Mouse (Mus musculus): ENCODE data around the gene Fam136a.
"Not testable (repeated sequence)": the region's sequence is repeated elsewhere in the genome, so short reads cannot be mapped to it uniquely, and the experiment has no call there.

Fam136a gene

GRCm38 (mm10) chr6:86366853-86367249, 1.4 kb downstream of the Fam136a start:
- DNase-seq (ENCODE audit: low spot score), result no peak

- no peak for DNase-seq (ENCODE audit: low spot score)
These were observed 3.0 kb downstream of the Fam136a start for GRCm38 (mm10) chr6:86368479-86368878.

GRCm38 (mm10) chr6:86370093-86370713, 4.8 kb downstream of the Fam136a start:
- DNase-seq (ENCODE audit: low spot score), result no peak

GRCm38 (mm10) chr6:86370764-86371339, 5.4 kb downstream of the Fam136a start, which contains the start of gene Snrpg:
Gene Snrpg (plus strand): TSS chr6:86371304.
- no peak for DNase-seq (ENCODE audit: low spot score)

- peak; percentile 94 for DNase-seq (ENCODE audit: low spot score)
These were observed 6.0 kb downstream of the Fam136a start for GRCm38 (mm10) chr6:86371340-86371911.

GRCm38 (mm10) chr6:86371950-86372516, 6.6 kb downstream of the Fam136a start:
- DNase-seq (ENCODE audit: low spot score), result no peak

- DNase-seq (ENCODE audit: low spot score), result no peak
These were observed 8.1 kb downstream of the Fam136a start for GRCm38 (mm10) chr6:86373556-86373955.

GRCm38 (mm10) chr6:86378341-86378740, 12.9 kb downstream of the Fam136a start:
- no peak for DNase-seq (ENCODE audit: low spot score)

GRCm38 (mm10) chr6:86380112-86380511, 14.7 kb downstream of the Fam136a start:
- not testable (repeated sequence) for DNase-seq (ENCODE audit: low spot score)

GRCm38 (mm10) chr6:86382551-86382950, 17.1 kb downstream of the Fam136a start:
- DNase-seq (ENCODE audit: low spot score), result no peak

- no peak for DNase-seq (ENCODE audit: low spot score)
These were observed 17.9 kb downstream of the Fam136a start for GRCm38 (mm10) chr6:86383370-86383769.

GRCm38 (mm10) chr6:86384692-86385091, 19.2 kb downstream of the Fam136a start:
- DNase-seq (ENCODE audit: low spot score), result no peak

- DNase-seq (ENCODE audit: low spot score), result no peak
These were observed 20.1 kb downstream of the Fam136a start for GRCm38 (mm10) chr6:86385362-86386104.

GRCm38 (mm10) chr6:86387313-86387712, 21.9 kb downstream of the Fam136a start:
- no peak for DNase-seq (ENCODE audit: low spot score)

- DNase-seq (ENCODE audit: low spot score), result no peak
These were observed 23.0 kb downstream of the Fam136a start for GRCm38 (mm10) chr6:86388461-86388860.

GRCm38 (mm10) chr6:86391326-86391725, 25.9 kb downstream of the Fam136a start:
- DNase-seq (ENCODE audit: low spot score), result no peak

GRCm38 (mm10) chr6:86393187-86393586, 27.7 kb downstream of the Fam136a start:
- DNase-seq (ENCODE audit: low spot score), result no peak

GRCm38 (mm10) chr6:86394078-86394720, 28.8 kb downstream of the Fam136a start:
- DNase-seq (ENCODE audit: low spot score), result no peak

GRCm38 (mm10) chr6:86395021-86395420, 29.6 kb downstream of the Fam136a start:
- DNase-seq (ENCODE audit: low spot score), result no peak

- DNase-seq (ENCODE audit: low spot score), result no peak
These were observed 30.5 kb downstream of the Fam136a start for GRCm38 (mm10) chr6:86395969-86396368.

- DNase-seq (ENCODE audit: low spot score), result peak; percentile 95
These were observed 31.3 kb downstream of the Fam136a start, which contains the start of gene Pcyox1 for GRCm38 (mm10) chr6:86396581-86397256. Gene Pcyox1 (minus strand): TSS chr6:86397154.

All from testis, postnatal 10 days (tissue).